Comparison of ENCODE assay signal across 8 mouse cellular contexts in genomic region chr16:94313229-94314030, GRCm38 (mm10). TPM values are rescaled to one million over a fixed set of nuclear protein-coding genes. Genes with fewer than 3 reads are reported as not detected.
DNase-seq lines count a peak whose midpoint lies in the region; ATAC-seq and TF ChIP-seq lines count a peak whose summit lies in the region.

TSS of gene Hlcs (minus strand) at chr16:94313571.

- no peak for TF ChIP-seq EP300 in liver, embryonic 14.5 days (IDR thresholded peaks at IDR 0.05; ENCODE audit: low read depth)
- no peak for TF ChIP-seq EP300 in stomach, postnatal 0 days (optimal IDR thresholded peaks at IDR 0.05)

- WGBS in heart, embryonic 14.5 days = 1% methylated on average over 64 of the region's 64 CpGs
- WGBS in liver, embryonic 14.5 days (ENCODE audit: insufficient replicate concordance) = 1% methylated on average over 64 of the region's 64 CpGs
- WGBS in neural tube, embryonic 11.5 days = under 1% methylated on average over 64 of the region's 64 CpGs
- under 1% methylated on average over 63 of the region's 64 CpGs for WGBS in stomach, postnatal 0 days

- DNase-seq in CD4-positive helper T cell, adult 2 months (ENCODE audit: low read depth, low spot score) = peak; percentile 97
- peak; percentile 83 for DNase-seq in fibroblast of lung, adult 2 months (ENCODE audit: low read depth)
- DNase-seq in kidney, postnatal 25 days = peak; percentile 98 to 99
- DNase-seq in liver, embryonic 14.5 days (ENCODE audit: low read depth in 3 of 3, low spot score in 3 of 3) = peak; percentile 83 to 87 (median 86)
- DNase-seq in neural tube, embryonic 11.5 days (ENCODE audit: low spot score) = peak; percentile 98
- DNase-seq in stomach, postnatal 0 days (ENCODE audit: low spot score) = peak; percentile 97

- peak within 1 kb of the TSS; percentile 99 for H3K27ac ChIP-seq in brown adipose tissue, adult 24 weeks (replicated peaks; ENCODE audit: low read depth, low read length)
- H3K27ac ChIP-seq in heart, embryonic 14.5 days (replicated peaks in 1 of 2; ENCODE audit: control insufficient read depth in 1 of 2, insufficient read depth in 1 of 2, low read depth in 2 of 2, low read length in 2 of 2) = peak within 1 kb of the TSS; percentile 99 to 100
- peak within 1 kb of the TSS; percentile 80 for H3K27ac ChIP-seq in liver, embryonic 14.5 days
- peak within 1 kb of the TSS; percentile 98 for H3K27ac ChIP-seq in neural tube, embryonic 11.5 days (ENCODE audit: low read depth, low read length)
- H3K27ac ChIP-seq in stomach, postnatal 0 days (replicated peaks) = peak within 1 kb of the TSS; percentile 99

- H3K36me3 ChIP-seq in heart, embryonic 14.5 days (ENCODE audit: control insufficient read depth, insufficient read depth, low read length) = no peaks in the 10 kb centered on the region
- H3K36me3 ChIP-seq in liver, embryonic 14.5 days (replicated peaks; ENCODE audit: control insufficient read depth, insufficient read depth, low read depth) = no peaks in the 10 kb centered on the region
- no peaks in the 10 kb centered on the region for H3K36me3 ChIP-seq in neural tube, embryonic 11.5 days (ENCODE audit: control insufficient read depth, insufficient read depth, low read length)
- no peaks in the 10 kb centered on the region for H3K36me3 ChIP-seq in stomach, postnatal 0 days (ENCODE audit: control insufficient read depth, insufficient read depth, low read length)

- H3K4me3 ChIP-seq in brown adipose tissue, adult 24 weeks (ENCODE audit: insufficient read depth, low read depth, low read length) = peak within 1 kb of the TSS; percentile 99
- peak within 1 kb of the TSS; percentile 66 to 84 for H3K4me3 ChIP-seq in heart, embryonic 14.5 days (ENCODE audit: control insufficient read depth in 1 of 2, insufficient read depth in 1 of 2, low read depth in 1 of 2, low read length in 2 of 2)
- peak within 1 kb of the TSS; percentile 75 to 92 for H3K4me3 ChIP-seq in liver, embryonic 14.5 days (ENCODE audit: insufficient read depth in 1 of 2, low read depth in 2 of 2, low read length in 2 of 2)
- H3K4me3 ChIP-seq in neural tube, embryonic 11.5 days (ENCODE audit: low read depth, low read length) = peak within 1 kb of the TSS; percentile 63
- H3K4me3 ChIP-seq in stomach, postnatal 0 days (ENCODE audit: low read depth, low read length) = peak within 1 kb of the TSS; percentile 67

- H3K9ac ChIP-seq in heart, embryonic 14.5 days (ENCODE audit: low read length) = peak within 1 kb of the TSS; percentile 89
- H3K9ac ChIP-seq in liver, embryonic 14.5 days (replicated peaks) = peak within 1 kb of the TSS; percentile 79
- peak within 1 kb of the TSS; percentile 86 for H3K9ac ChIP-seq in neural tube, embryonic 11.5 days (ENCODE audit: low read length)
- peak within 1 kb of the TSS; percentile 82 for H3K9ac ChIP-seq in stomach, postnatal 0 days (ENCODE audit: low read length)

- peak; percentile 91 for ATAC-seq in heart, embryonic 14.5 days (ENCODE audit: insufficient number of reproducible peaks, insufficient read depth, low FRiP score, low read depth)
- ATAC-seq in liver, embryonic 14.5 days (ENCODE audit: insufficient read depth) = peak; percentile 91
- ATAC-seq in neural tube, embryonic 11.5 days (ENCODE audit: insufficient read depth, low FRiP score, low TSS enrichment) = peak; percentile 92
- ATAC-seq in stomach, postnatal 0 days (ENCODE audit: low FRiP score, low TSS enrichment) = peak; percentile 90

- H3K4me2 ChIP-seq in heart, embryonic 14.5 days (ENCODE audit: low read length) = peak within 1 kb of the TSS; percentile 94
- H3K4me2 ChIP-seq in liver, embryonic 14.5 days (ENCODE audit: low read depth) = peak within 1 kb of the TSS; percentile 83
- peak within 1 kb of the TSS; percentile 64 for H3K4me2 ChIP-seq in neural tube, embryonic 11.5 days (ENCODE audit: low read depth)
- H3K4me2 ChIP-seq in stomach, postnatal 0 days (replicated peaks; ENCODE audit: low read depth) = peak within 1 kb of the TSS; percentile 76

- peaks cover 3% of the 10 kb centered on the region; the same call in 1 of the 2 replicates for H3K4me1 ChIP-seq in brown adipose tissue, adult 24 weeks (ENCODE audit: control insufficient read depth, insufficient read depth, insufficient read length, low read length)
- peaks cover 5 to 14% of the 10 kb centered on the region in 2 experiments; a peak in 3 of 4 replicates for H3K4me1 ChIP-seq in heart, embryonic 14.5 days (ENCODE audit: control insufficient read depth in 2 of 2, insufficient read depth in 2 of 2, low read length in 2 of 2)
- peaks cover 3 to 13% of the 10 kb centered on the region in 2 experiments; a peak in 3 of 4 replicates for H3K4me1 ChIP-seq in liver, embryonic 14.5 days (replicated peaks; ENCODE audit: control insufficient read depth in 2 of 2, insufficient read depth in 2 of 2, low read length in 1 of 2)
- H3K4me1 ChIP-seq in neural tube, embryonic 11.5 days (ENCODE audit: control insufficient read depth, insufficient read depth, low read length) = peaks cover 2% of the 10 kb centered on the region; the same call in 1 of the 2 replicates
- H3K4me1 ChIP-seq in stomach, postnatal 0 days (replicated peaks; ENCODE audit: control insufficient read depth, insufficient read depth) = peaks cover 4% of the 10 kb centered on the region; the same call in 1 of the 2 replicates

- peak; percentile 79 for TF ChIP-seq CTCF in liver, embryonic 14.5 days (IDR thresholded peaks at IDR 0.05; ENCODE audit: low read depth)
- TF ChIP-seq CTCF in stomach, postnatal 0 days (IDR thresholded peaks at IDR 0.05; ENCODE audit: low read depth) = peak; percentile 88

- no peaks in the 10 kb centered on the region for H3K27me3 ChIP-seq in heart, embryonic 14.5 days (ENCODE audit: control insufficient read depth, insufficient read depth, low read length)
- H3K27me3 ChIP-seq in liver, embryonic 14.5 days (ENCODE audit: control insufficient read depth, insufficient read depth, low read length) = no peaks in the 10 kb centered on the region
- H3K27me3 ChIP-seq in neural tube, embryonic 11.5 days (ENCODE audit: control insufficient read depth, insufficient read depth, low read length) = no peaks in the 10 kb centered on the region
- H3K27me3 ChIP-seq in stomach, postnatal 0 days (ENCODE audit: control insufficient read depth, insufficient read depth, low read length) = no peaks in the 10 kb centered on the region

- no peaks in the 10 kb centered on the region for H3K9me3 ChIP-seq in heart, embryonic 14.5 days (ENCODE audit: control insufficient read depth, low read length)
- H3K9me3 ChIP-seq in liver, embryonic 14.5 days (ENCODE audit: control insufficient read depth, low read length) = no peaks in the 10 kb centered on the region
- no peaks in the 10 kb centered on the region for H3K9me3 ChIP-seq in neural tube, embryonic 11.5 days (ENCODE audit: control insufficient read depth, low read length)
- H3K9me3 ChIP-seq in stomach, postnatal 0 days (ENCODE audit: control insufficient read depth, low read length) = no peaks in the 10 kb centered on the region

RNA-seq across cellular contexts. Expression of gene Hlcs, which starts in this region (rescaled TPM):
- 3.7 and 6.6 TPM in 2 replicates for polyA plus RNA-seq in brown adipose tissue, adult 24 weeks (2012; ENCODE audit: insufficient read depth, insufficient read length, missing spikeins)
- polyA plus RNA-seq in heart, embryonic 14.5 days (2014; fragmentation: Nextera tagmentation; extraction: Ambion mirVana) = 7.6 and 8.1 TPM in 2 replicates
- 1.3 and 1.7 TPM in 2 replicates for polyA plus RNA-seq in liver, embryonic 14.5 days (2012; rRNA removed)
- 1.3 TPM in 2 replicates for polyA plus RNA-seq in liver, embryonic 14.5 days (2014; fragmentation: Nextera tagmentation; extraction: Ambion mirVana)
- polyA plus RNA-seq in neural tube, embryonic 11.5 days (2014; fragmentation: Nextera tagmentation; extraction: Ambion mirVana) = 9.4 and 9.8 TPM in 2 replicates
- polyA plus RNA-seq in stomach, postnatal 0 days (2015; fragmentation: Nextera tagmentation; extraction: Ambion mirVana) = 7.0 TPM in 2 replicates

Comparison
In these comparisons a context has a peak if more than half of its experiments do, and no peak if none do; other contexts are left out.
1. Peak in every context shown above with its lines: DNase-seq, ATAC-seq, H3K4me3 ChIP-seq and H3K27ac ChIP-seq.